Mouse (Mus musculus) heart, embryonic 16.5 days (tissue): ENCODE measurements around the gene Fdxr. TPM values are rescaled to one million over a fixed set of nuclear protein-coding genes. Genes with fewer than 3 reads are reported as not detected.

Experiments used
- ATAC-seq: fragments of 200-750 bp; cut with Nextera tagmentation; replicated peaks from 2 replicates; pipeline ENCODE4 v1.8.0; 2017; ENCODE audit warnings: moderate number of reproducible peaks; ENCODE audit not compliant: insufficient read depth, low FRiP score; ENCODE audit errors: extremely low read depth
- H3K27ac ChIP-seq: fragments of 300-500 bp; sonication (generic); 2 replicates; pipeline ENCODE4 v1.5.1; 2014; ENCODE audit warnings: mild to moderate bottlenecking, low read length, control low read depth, moderate library complexity
- H3K27me3 ChIP-seq: fragments of 300-500 bp; sonication (generic); 2 replicates; pipeline ENCODE4 v1.6.1; 2014; ENCODE audit warnings: low read length, mixed read lengths; ENCODE audit not compliant: control insufficient read depth, insufficient read depth
- H3K36me3 ChIP-seq: fragments of 300-500 bp; sonication (generic); 2 replicates; pipeline ENCODE4 v1.6.1; 2014; ENCODE audit not compliant: control insufficient read depth, insufficient read depth
- H3K4me1 ChIP-seq: fragments of 300-500 bp; sonication (generic); 2 replicates; pipeline ENCODE4 v1.6.1; 2014; ENCODE audit warnings: low read length, mixed read lengths; ENCODE audit not compliant: control insufficient read depth, insufficient read depth
- H3K4me2 ChIP-seq: fragments of 300-500 bp; sonication (generic); 2 replicates; pipeline ENCODE4 v1.6.1; 2014; ENCODE audit warnings: low read depth, mild to moderate bottlenecking, control low read depth, low read length
- H3K4me3 ChIP-seq: fragments of 300-500 bp; sonication (generic); 2 replicates; pipeline ENCODE4 v1.5.1; 2014; ENCODE audit warnings: mild to moderate bottlenecking, control low read depth, low read length
- H3K9ac ChIP-seq: fragments of 300-500 bp; sonication (generic); 2 replicates; pipeline ENCODE4 v1.6.1; 2014; ENCODE audit warnings: low read length, control low read depth
- H3K9me3 ChIP-seq: fragments of 300-500 bp; sonication (generic); replicated peaks from 2 replicates; pipeline ENCODE4 v1.6.1; 2016; ENCODE audit warnings: low read length; ENCODE audit not compliant: control insufficient read depth
- WGBS: fragments of 180-500 bp; shearing (Covaris S2); extraction: QIAGEN DNeasy Blood & Tissue Kit; methylation state at CpG from one replicate; pipeline ENCODE4 v1.1.7; 2014; 5-methylcytosine and 5-hydroxymethylcytosine counted together
- polyA plus RNA-seq: library from polyadenylated mRNA; unstranded; fragments of >200 nt; fragmentation: Nextera tagmentation; extraction: Ambion mirVana; gene quantifications from 2 replicates; pipeline ENCODE4 v1.2.1, GENCODE M21; 2015

Fdxr gene
- polyA plus RNA-seq, 1 experiment from 2014 or later: 14.7 TPM

DNA sequence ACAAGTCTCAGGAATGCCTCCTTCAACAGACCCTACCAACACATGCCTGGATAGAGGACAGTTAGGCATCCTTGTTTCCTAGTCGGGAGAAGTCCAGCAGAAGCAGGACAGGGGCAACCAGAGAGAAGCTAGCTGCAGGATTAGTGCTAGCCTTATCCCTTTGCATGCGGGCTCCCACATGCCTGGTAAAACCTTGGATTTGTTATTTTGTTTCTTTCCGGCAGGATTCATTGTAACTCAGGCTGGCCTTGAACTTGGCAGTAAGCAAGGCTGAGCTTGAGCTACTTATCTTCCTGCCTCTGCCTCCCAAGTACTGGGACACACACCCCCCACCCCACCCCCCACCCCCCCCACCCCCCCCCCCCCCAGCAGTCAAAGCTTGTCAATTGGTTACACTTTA lies 25.6 kb downstream of the Fdxr start:
- H3K4me2 ChIP-seq: no peak overlapping the region
- H3K36me3 ChIP-seq: no peaks in the 10 kb centered on the region
- no peak for ATAC-seq
- H3K9ac ChIP-seq: no peak overlapping the region
- H3K27me3 ChIP-seq: peaks cover 72% of the 10 kb centered on the region
- no peaks in the 10 kb centered on the region for H3K9me3 ChIP-seq
- H3K4me1 ChIP-seq: peaks cover 15% of the 10 kb centered on the region
- 60% methylated on average over 3 of the region's 3 CpGs for WGBS
- no peak overlapping the region for H3K4me3 ChIP-seq
- H3K27ac ChIP-seq: no peak overlapping the region

DNA sequence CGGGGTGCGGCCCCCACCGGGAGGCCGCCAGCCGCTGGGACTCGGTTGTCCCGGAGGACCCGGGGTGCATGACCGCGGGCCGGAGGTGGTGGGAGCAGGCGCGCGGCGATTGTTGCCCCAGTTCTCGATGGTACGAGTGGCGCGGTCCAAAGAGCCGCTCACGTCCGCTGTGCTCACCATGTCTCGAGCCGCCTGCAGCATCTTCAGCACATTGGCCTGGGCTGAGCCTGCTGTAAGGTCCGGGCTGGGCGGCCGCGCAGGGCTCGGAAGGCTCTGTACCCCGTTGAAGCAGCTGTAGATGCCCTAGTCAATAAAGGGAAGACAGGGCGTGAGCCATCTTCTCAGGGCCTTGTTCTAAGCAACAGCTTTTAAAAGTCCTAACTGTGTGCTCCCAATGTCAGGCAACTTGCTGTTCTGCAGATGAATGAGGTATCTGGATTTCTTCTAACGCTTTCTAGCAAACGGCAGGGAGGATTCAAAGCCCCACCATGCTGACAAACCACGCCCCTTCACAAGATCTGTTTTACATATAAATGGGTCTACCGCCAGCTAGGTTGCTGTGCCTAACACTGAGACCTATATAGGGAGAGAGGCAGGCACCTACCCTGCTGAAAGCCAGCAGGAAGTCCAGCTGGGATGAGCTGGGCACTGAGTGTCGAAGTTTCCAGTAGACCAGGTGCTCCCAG lies 26.3 kb downstream of the Fdxr start:
- peak overlapping the region; percentile 48 for H3K4me3 ChIP-seq
- H3K9me3 ChIP-seq: no peaks in the 10 kb centered on the region
- no peak overlapping the region for H3K9ac ChIP-seq
- no peak overlapping the region for H3K27ac ChIP-seq
- ATAC-seq: no peak
- WGBS: 2% methylated on average over 36 of the region's 36 CpGs
- H3K4me2 ChIP-seq: peak overlapping the region; percentile 58
- H3K36me3 ChIP-seq: no peaks in the 10 kb centered on the region
- peaks cover 15% of the 10 kb centered on the region for H3K4me1 ChIP-seq
- H3K27me3 ChIP-seq: peaks cover 66% of the 10 kb centered on the region

DNA sequence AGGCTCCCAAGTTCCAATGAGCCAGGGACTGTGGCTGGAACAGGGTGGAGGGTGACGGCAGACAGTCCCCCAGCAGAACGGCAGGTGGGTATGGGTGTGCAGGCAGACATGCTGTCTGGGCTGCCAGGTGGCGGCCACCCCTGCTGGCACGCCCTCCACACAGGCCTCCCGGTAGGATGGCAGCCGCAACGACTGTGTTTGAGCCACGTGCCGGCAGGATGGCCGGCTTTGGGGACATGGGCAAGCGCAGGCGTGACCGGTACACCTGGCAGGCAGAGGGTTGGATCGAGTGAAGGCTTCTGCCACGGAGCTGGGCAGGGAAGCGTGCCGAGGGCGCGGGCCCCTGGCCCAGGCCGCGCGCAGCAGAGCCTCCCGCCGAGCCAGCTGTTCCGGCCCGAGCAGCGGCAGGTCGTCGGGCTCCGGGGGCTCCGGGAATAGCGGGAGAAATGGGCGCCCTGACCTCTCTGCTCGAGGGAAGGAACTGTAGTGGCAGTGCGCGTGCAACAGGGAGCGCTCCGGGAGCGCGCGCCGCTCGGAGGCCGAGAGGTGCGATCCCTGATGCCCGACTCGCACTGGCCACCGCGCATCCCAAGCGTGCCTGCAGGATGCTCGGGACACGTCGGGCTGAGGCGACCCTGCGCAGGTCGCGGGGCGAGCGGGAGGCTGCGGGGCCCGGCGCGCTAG lies 27.0 kb downstream of the Fdxr start:
- Histone ChIP-seq H3K4me1 (peaks cover 15% of the 10 kb centered on the region), H3K9me3 (no peaks in the 10 kb centered on the region), H3K36me3 (no peaks in the 10 kb centered on the region), H3K4me2 (peak overlapping the region; percentile 58), H3K27ac (no peak overlapping the region), H3K27me3 (peaks cover 62% of the 10 kb centered on the region), H3K4me3 (peak overlapping the region; percentile 48), H3K9ac (0 out of 2 replicates have a peak overlapping the region, but pooled peaks have one; percentile 1)
- WGBS: 3% methylated on average over 62 of the region's 63 CpGs
- no peak for ATAC-seq

DNA sequence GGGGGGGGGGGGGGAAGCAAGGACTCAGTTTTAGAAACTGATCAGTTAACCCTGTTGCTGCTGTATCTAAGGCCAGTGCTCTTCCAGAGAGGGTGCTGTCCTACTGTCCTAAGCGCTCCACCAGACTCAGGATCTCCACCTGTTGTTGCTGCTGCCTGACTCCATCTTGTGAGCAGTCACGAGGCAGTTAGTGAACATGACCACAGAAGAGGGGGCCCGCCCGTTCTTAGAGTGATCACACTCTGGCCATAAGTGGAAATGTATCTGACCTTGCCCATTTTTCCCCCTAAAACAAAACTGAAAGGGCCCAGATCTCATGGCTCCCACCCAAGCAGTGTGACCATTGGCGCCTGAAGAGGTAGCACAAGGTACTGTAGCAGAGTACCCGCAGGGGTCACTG lies 28.9 kb downstream of the Fdxr start:
- H3K9me3 ChIP-seq: no peaks in the 10 kb centered on the region
- no peak for ATAC-seq
- 62% methylated on average over 6 of the region's 6 CpGs for WGBS
- no peak overlapping the region for H3K4me2 ChIP-seq
- H3K4me1 ChIP-seq: peaks cover 15% of the 10 kb centered on the region
- H3K27ac ChIP-seq: no peak overlapping the region
- peaks cover 62% of the 10 kb centered on the region for H3K27me3 ChIP-seq
- H3K9ac ChIP-seq: no peak overlapping the region
- no peaks in the 10 kb centered on the region for H3K36me3 ChIP-seq
- H3K4me3 ChIP-seq: no peak overlapping the region

DNA sequence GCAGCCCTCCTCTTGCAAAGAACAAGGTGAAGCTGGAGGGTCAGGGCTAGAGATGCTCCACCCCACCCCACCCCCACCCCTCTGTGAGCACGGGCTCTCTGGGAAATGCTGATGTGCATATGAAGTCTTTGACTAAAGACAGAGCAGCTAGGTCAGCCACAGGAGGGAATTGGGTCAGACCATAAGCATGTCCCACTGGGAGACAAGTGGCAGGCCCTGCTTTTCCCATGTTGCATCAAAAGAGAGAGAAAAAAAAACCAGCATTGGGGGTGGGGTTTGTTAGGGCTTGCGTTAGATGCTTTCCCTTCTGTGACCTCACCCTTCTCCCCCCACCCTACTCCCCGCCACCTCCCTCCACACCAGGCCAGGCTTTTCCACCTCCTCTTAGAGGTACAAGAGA lies 29.6 kb downstream of the Fdxr start:
- Histone ChIP-seq H3K4me1 (peaks cover 15% of the 10 kb centered on the region), H3K36me3 (no peaks in the 10 kb centered on the region), H3K9ac (no peak overlapping the region), H3K27ac (no peak overlapping the region), H3K9me3 (no peaks in the 10 kb centered on the region), H3K4me2 (no peak overlapping the region), H3K4me3 (no peak overlapping the region), H3K27me3 (peaks cover 57% of the 10 kb centered on the region)
- ATAC-seq: no peak
- 27% methylated on average over 3 of the region's 3 CpGs for WGBS

DNA sequence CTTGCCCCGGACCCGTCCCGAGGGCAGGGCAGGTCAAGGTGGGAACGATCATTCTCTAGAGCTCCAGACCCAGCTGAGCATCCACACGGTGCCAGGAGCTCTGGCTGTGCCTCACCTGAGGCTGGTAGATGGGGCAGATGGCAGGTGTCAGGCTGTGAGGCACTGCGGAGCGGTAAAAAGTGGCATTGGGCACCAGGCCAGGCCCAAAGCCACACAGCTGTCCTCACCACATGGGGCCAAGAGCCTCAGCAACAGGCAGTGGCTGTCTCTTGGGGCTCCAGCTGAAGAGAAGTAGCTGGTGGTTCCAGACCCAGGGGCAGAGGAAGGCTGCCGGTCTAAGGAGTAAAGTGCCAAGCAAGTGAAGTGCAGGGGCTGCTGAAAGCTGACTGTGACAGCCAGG lies 30.5 kb downstream of the Fdxr start:
- Histone ChIP-seq H3K4me2 (no peak overlapping the region), H3K9me3 (no peaks in the 10 kb centered on the region), H3K4me1 (peaks cover 15% of the 10 kb centered on the region), H3K27ac (no peak overlapping the region), H3K36me3 (no peaks in the 10 kb centered on the region), H3K27me3 (peaks cover 50% of the 10 kb centered on the region), H3K9ac (no peak overlapping the region), H3K4me3 (no peak overlapping the region)
- ATAC-seq: no peak
- WGBS: 61% methylated on average over 8 of the region's 8 CpGs

DNA sequence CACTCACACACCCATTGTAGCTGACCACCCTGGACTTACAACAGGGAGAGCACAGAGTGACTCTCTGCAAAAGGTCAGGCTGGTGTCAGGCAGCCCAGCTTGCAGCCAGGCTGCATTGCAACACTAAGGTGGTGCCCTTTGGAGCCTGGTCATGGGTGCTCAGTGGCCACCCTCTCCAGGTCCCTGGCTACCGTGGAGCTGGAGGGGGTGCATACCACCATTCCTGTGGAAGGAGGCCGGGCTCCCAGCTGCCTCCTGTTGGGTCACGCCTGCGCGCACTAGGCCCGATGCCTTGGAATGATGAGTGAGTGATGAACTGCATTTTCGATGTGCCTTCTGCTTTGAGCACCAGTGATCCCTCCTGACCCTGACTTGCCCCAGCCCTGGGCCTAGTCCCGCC lies 32.0 kb downstream of the Fdxr start:
- WGBS: 79% methylated on average over 8 of the region's 8 CpGs
- Histone ChIP-seq H3K4me1 (peaks cover 9% of the 10 kb centered on the region), H3K9ac (no peak overlapping the region), H3K4me3 (no peak overlapping the region), H3K4me2 (no peak overlapping the region), H3K27me3 (peaks cover 34% of the 10 kb centered on the region), H3K36me3 (no peaks in the 10 kb centered on the region), H3K9me3 (no peaks in the 10 kb centered on the region), H3K27ac (no peak overlapping the region)
- no peak for ATAC-seq

DNA sequence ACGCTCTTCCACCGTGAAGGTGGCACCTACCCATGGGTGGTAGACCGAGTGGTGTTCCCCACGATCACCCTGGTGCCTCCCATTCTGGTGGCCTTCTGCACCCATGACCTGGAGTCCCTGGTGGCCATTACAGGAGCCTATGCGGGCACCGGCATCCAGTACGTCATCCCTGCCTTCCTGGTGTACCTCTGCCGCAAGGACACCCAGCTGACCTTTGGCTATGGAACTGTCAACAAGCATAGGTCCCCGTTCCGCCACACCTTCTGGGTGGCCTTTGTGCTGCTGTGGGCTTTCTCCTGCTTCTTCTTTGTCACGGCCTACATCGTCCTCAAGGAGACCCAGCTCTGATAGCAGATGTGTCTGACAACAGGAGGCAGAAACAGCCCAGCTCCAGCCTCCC lies 33.1 kb downstream of the Fdxr start:
- Histone ChIP-seq H3K4me3 (no peak overlapping the region), H3K4me1 (peaks cover 7% of the 10 kb centered on the region; the same call in 1 of the 2 replicates), H3K27me3 (peaks cover 24% of the 10 kb centered on the region), H3K4me2 (no peak overlapping the region), H3K36me3 (no peaks in the 10 kb centered on the region), H3K27ac (no peak overlapping the region), H3K9me3 (no peaks in the 10 kb centered on the region), H3K9ac (no peak overlapping the region)
- WGBS: 77% methylated on average over 12 of the region's 12 CpGs
- ATAC-seq: no peak

DNA sequence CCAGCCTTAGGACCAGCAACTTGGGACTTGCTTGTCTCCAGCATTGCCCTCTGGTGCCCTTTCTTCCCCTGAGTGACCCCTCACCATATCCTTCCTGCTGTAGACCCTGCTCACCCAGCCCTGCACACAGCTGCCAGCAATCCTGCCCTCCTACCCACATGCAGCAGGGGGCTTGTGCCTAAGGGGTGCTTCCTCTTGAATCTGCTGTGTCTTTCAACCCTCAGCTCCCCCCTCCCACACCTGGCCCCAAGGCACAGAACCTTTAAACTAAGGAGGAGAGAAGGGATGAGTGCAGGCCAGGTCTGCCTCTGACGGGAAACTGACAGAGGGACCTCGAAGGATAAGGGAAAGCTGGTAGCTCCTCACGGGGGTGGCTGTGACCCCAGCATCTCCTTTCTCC lies 34.1 kb downstream of the Fdxr start:
- H3K36me3 ChIP-seq: no peaks in the 10 kb centered on the region
- no peaks in the 10 kb centered on the region for H3K9me3 ChIP-seq
- ATAC-seq: no peak
- no peak overlapping the region for H3K4me2 ChIP-seq
- peaks cover 14% of the 10 kb centered on the region for H3K27me3 ChIP-seq
- no peak overlapping the region for H3K4me3 ChIP-seq
- H3K4me1 ChIP-seq: peaks cover 5% of the 10 kb centered on the region; the same call in 1 of the 2 replicates
- no peak overlapping the region for H3K9ac ChIP-seq
- H3K27ac ChIP-seq: no peak overlapping the region
- 85% methylated on average over 3 of the region's 3 CpGs for WGBS
